Mouse (Mus musculus) lung, adult 2 months (tissue): ENCODE measurements around the gene Tnfaip8l2. TPM values are rescaled to one million over a fixed set of nuclear protein-coding genes. Genes with fewer than 3 reads are reported as not detected.
A peak's percentile ranks its signal among the peaks of the same experiment; 100 is the strongest.

Experiments used
- DNase-seq: peaks from one replicate; pipeline ENCODE4 v3.0.0; 2022
- H3K4me1 ChIP-seq: fragments of 200-500 bp; 2 replicates; pipeline ENCODE4 v1.6.1; 2011; ENCODE audit warnings: low read length; ENCODE audit not compliant: control insufficient read depth, insufficient read depth
- H3K4me3 ChIP-seq: fragments of 200-500 bp; replicated peaks from 2 replicates; pipeline ENCODE3; 2011; ENCODE audit warnings: low read depth, mild to moderate bottlenecking, control low read depth, low read length; ENCODE audit errors: extremely low read depth
- CTCF ChIP-seq: fragments of 200-500 bp; IDR thresholded peaks from 2 replicates; pipeline ENCODE4 v1.5.1; 2011; ENCODE audit warnings: mild to moderate bottlenecking, low read length, control low read depth; ENCODE audit not compliant: insufficient read depth
- POLR2A ChIP-seq: fragments of 200-500 bp; IDR thresholded peaks from 2 replicates; pipeline ENCODE4 v1.6.1; 2011; ENCODE audit warnings: low read depth, mild to moderate bottlenecking, control low read depth, low read length, borderline replicate concordance; ENCODE audit errors: extremely low read depth
- WGBS: fragments of 180-500 bp; shearing (Covaris S2); methylation state at CpG from one replicate; pipeline ENCODE4 v1.1.7; 2018; 5-methylcytosine and 5-hydroxymethylcytosine counted together
- polyA plus RNA-seq: library from polyadenylated mRNA; depleted of rRNA; stranded (reverse); fragments of >200 nt; gene quantifications from 2 replicates; pipeline ENCODE4 v1.2.3, GENCODE M21; 2012

Tnfaip8l2 gene
- polyA plus RNA-seq, 1 experiment, result 26.4 TPM

DNA sequence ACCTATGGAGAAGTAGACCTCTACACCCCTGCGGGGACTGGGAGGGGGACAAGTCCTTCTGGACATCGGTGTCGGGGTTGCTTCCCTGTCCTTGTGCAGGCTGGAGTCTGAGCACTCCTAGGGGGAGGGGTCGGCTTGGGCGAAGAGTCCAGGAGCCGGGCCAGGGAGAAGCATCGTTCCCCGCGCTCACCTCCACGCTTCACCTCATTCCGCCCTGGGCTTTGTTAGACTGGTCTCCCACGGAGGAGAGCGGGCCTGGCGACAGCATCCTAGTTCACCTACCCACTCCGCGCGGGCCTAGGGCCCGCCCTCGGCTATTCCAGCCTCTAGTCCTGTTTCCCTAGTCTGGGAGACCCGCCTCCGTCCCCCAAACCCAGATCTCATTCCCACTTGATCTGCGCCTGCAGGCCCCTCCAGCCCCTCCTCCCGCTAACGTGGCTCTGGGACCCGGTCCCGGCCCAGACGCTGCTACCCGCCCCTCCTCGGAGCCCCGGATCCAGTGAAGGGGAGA, 18.9 kb upstream of the Tnfaip8l2 start:
- H3K4me3 ChIP-seq, result peak overlapping the region; percentile 91
- TF ChIP-seq POLR2A, result no peak
- TF ChIP-seq CTCF, result no peak
- DNase-seq, result no peak
- WGBS, result 3% methylated on average over 30 of the region's 30 CpGs
- peaks cover 13% of the 10 kb centered on the region; the same call in 1 of the 2 replicates for H3K4me1 ChIP-seq

GRCm38 (mm10) chr3:95159987-95160963, 18.1 kb upstream of the Tnfaip8l2 start, which contains the start of gene Sema6c:
Sema6c (plus strand) TSS chr3:95160457.
- DNase-seq, result peak; percentile 86
- H3K4me3 ChIP-seq, result peak within 1 kb of the TSS; percentile 91
- WGBS, result under 1% methylated on average over 66 of the region's 66 CpGs
- TF ChIP-seq CTCF (no peak), POLR2A (peak; percentile 63; the same call in 1 of the 2 replicates)
- H3K4me1 ChIP-seq, result peaks cover 13% of the 10 kb centered on the region; the same call in 1 of the 2 replicates

DNA sequence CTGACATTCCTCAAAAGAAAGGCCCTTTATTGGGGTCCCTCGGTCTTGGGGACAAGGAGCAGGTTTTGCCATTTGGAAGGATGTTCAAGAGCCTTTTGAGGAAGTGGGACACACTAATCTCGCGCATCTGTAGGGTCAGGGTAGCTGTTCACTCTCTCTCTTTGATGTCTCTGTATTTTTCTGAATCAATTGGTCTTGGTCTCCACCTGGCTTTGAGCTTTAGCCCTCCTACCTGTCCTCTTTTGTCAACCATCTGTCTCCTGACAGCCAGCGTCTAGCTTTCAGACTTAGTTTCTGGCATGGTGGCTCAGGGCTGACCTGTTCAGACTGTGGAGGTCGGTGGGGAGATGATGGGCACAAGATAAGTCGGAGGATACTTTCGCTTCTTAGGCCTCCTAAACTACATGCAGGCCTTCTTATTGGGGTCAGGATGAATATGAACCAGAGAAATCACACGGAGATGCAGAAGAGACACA, 17.4 kb upstream of the Tnfaip8l2 start:
- 29% methylated on average over 8 of the region's 8 CpGs for WGBS
- TF ChIP-seq CTCF, result no peak
- TF ChIP-seq POLR2A, result no peak
- no peak for DNase-seq

DNA sequence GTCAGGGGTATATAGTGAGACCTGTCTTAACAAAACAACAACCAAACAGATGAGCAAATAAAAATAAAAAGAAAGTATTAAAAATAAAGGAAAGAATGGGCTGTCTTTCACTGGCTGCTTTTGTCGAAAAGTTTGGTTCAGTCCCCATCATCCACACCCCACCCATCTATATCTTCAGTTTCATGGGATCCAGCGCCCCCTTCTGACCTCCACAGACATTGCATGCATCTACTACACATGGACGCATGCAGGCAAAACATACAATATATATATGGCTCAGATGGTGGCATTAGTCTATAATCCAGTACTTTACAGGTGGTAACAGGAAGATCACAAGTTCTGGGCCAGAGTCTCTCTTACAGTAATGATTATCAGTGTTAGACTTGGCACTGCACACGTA, 11.7 kb upstream of the Tnfaip8l2 start:
- no peak for DNase-seq
- peak; percentile 42 for TF ChIP-seq CTCF
- no peak for TF ChIP-seq POLR2A
- Histone ChIP-seq H3K4me3 (no peak overlapping the region), H3K4me1 (no peaks in the 10 kb centered on the region)
- WGBS, result 39% methylated on average over 4 of the region's 4 CpGs

More for the DNA sequence above, 17.4 kb upstream of the Tnfaip8l2 start:
- peaks cover 13% of the 10 kb centered on the region; the same call in 1 of the 2 replicates for H3K4me1 ChIP-seq
- peak overlapping the region; percentile 57 for H3K4me3 ChIP-seq

DNA sequence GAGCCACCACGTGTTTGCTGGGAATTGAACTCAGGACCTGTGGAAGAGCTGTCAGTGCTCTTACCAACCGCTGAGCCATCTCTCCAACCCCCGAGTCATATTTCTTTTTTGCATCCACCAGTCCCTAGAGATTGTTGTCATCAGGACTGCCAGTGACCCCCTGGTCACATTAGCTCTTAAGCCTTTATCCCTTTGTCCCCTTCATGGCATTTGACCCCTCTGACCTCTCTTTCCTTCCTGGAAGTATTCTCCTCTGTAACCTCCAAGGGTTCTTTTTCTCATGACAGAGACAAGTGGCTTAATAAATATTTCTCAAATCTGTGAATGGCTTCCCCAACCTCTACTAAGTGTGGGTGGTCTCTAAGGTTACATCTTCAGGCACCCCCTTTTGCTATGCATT, 5.8 kb upstream of the Tnfaip8l2 start:
- Histone ChIP-seq H3K4me3 (no peak overlapping the region), H3K4me1 (no peaks in the 10 kb centered on the region)
- 69% methylated on average over 3 of the region's 3 CpGs for WGBS
- TF ChIP-seq POLR2A (no peak), CTCF (no peak)
- DNase-seq, result no peak

DNA sequence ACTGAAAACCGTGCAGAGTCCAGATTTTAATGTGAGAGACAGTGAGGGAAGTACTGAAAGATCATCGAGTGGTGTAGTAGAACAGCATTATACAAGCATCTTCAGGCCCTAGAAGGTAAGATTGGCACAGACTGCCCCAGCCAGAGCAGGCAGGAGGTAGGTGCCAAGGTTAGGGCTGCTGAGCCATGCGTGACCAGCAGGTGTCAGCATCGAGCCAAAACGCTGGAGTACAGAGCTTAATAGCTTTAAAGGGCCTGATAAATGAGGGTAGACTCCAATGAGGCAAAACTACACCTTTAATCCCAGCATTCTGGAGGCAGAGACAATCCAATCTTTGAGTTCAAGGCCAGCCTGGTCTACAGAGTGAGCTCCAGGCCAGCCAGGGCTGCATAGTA, 454 bp upstream of the Tnfaip8l2 start:
- 11% methylated on average over 5 of the region's 5 CpGs for WGBS
- H3K4me1 ChIP-seq, result peaks cover 4% of the 10 kb centered on the region
- no peak overlapping the region for H3K4me3 ChIP-seq
- peak; percentile 87 for DNase-seq
- TF ChIP-seq CTCF (peak; percentile 99), POLR2A (no peak)

DNA sequence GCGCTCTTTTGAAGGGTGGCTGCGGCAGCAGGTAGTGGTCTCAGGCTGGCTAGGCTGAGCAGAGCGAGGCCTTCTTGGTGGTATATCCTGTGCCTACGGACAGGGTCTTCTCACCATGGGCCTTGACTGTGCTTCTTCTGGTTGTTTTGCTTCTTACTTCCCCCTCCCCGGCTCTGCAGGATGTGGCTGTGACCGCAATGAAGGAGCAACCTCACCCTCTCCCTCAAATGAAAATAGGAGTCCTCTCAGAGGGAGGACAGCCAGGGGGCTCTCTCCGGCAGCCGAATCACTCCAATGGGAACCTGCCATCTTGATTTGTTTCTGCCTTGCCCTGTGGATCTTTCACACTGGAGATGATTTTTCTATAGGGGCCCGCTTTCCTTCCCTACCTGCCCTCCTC, 686 bp downstream of the Tnfaip8l2 start:
- WGBS, result 76% methylated on average over 9 of the region's 9 CpGs
- H3K4me3 ChIP-seq, result peak overlapping the region; percentile 25
- TF ChIP-seq POLR2A (no peak), CTCF (no peak)
- DNase-seq, result no peak
- H3K4me1 ChIP-seq, result peaks cover 4% of the 10 kb centered on the region

DNA sequence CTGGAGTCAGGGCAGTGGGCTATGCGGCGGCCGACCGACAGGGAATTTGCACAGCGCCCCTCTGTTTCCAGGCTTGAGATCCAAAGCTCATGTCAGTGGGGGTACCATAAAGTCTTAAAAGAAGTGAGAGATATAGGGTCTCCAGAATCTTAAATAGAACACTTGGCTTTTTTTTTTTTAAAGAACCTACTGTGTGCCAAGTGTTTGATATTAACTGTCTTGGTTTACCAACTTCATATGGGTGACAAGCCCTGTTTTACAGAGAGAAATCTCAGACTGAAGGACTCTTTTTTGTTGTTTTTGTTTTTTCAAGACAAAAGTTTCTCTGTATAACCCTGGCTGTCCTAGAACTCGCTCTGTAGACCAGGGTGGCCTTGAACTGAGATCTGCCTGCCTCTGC, 1.4 kb downstream of the Tnfaip8l2 start:
- Histone ChIP-seq H3K4me3 (no peak overlapping the region), H3K4me1 (peaks cover 4% of the 10 kb centered on the region)
- 82% methylated on average over 6 of the region's 6 CpGs for whole genome bisulfite sequencing
- no peak for TF ChIP-seq POLR2A
- TF ChIP-seq CTCF, result no peak
- no peak for DNase-seq

DNA sequence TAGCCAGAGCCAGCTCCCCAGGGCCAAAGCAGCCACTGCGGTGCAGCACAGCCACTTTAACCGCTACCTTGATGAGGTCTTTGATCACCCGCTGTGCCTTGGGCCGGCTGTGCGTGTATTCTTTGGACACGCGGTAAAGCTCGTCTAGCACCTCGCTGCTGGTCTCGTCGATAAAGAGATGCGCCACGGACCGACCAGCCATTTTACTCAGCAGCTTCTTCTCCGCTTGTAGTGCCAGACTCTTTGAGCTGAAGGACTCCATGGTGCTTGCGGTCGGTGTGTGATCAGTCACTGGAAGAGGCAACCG, 1.9 kb downstream of the Tnfaip8l2 start:
- peaks cover 9% of the 10 kb centered on the region for H3K4me1 ChIP-seq
- 73% methylated on average over 18 of the region's 18 CpGs for WGBS
- TF ChIP-seq CTCF, result no peak
- TF ChIP-seq POLR2A, result no peak
- no peak overlapping the region for H3K4me3 ChIP-seq
- DNase-seq, result no peak
